Mouse (Mus musculus): ENCODE results near the gene Serpinb6b. TPM values are rescaled to one million over a fixed set of nuclear protein-coding genes. Genes with fewer than 3 reads are reported as not detected.

The Serpinb6b gene
- 4.4 TPM for polyA plus RNA-seq (2017; shearing (Covaris generic))

DNA sequence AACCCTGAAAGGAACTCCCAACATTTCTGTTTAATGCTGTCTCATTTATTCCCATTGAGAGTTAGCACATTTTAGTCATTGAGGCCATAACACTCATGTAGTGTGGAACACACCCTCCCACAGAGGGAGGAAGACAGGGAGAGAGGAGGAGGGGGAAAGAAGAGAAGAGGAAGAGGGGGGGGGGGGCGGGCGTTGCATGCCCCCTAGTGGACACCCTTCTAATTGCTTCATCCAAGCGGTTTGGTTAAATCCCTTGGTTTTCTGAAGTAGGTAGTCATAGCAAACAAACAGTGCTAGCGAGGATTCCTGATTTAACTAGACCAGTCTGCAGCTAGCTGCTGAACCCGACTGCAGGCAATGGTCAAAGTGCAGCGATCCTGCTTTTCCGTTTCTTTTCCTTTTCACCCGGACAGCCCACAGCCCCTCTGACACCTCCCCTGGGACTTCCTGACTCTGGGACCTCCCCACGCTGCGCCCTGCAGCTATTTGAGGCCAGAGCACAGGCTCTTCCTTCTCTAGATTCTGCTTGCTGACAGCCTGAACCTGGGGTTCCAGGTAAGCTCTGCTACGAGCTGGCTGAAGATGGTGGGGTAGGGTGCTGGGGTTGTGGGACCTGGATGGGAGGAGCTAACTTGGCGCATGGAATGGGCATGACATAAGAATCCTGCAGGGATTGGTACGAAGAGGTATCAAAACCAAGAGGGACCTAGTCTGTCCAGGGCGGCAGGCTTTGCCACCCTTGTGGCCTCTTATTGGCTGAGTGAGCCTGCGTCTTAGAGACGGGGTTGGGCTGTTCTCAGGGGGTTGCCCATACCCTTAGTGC lies at the start of gene Serpinb6b:
Serpinb6b (plus strand) TSS at position 221 of the 823 bp plus-strand sequence.

DNA sequence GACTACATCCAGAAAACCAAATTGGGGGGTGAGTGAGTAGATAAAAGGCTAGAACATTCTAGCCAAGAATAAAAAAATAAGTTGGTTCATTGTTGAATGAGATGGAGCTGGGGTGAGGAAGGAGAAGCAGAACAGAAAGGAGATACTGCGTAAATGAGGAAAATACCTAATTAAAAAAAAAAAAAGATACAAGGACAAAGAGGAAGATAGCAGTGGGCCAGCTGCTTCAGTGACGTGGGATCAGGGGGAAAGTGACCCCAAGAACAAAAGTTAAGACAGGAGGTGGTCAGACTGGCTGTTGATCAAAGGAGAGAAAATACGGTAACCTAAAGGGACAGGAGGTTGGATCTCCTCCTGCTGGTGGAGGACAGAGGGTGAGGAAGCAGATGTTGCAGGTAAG lies 37.9 kb downstream of the Serpinb6b start, which contains the start of gene Serpinb9:
Serpinb9 (plus strand) TSS at position 301 of the 400 bp plus-strand sequence.

DNA sequence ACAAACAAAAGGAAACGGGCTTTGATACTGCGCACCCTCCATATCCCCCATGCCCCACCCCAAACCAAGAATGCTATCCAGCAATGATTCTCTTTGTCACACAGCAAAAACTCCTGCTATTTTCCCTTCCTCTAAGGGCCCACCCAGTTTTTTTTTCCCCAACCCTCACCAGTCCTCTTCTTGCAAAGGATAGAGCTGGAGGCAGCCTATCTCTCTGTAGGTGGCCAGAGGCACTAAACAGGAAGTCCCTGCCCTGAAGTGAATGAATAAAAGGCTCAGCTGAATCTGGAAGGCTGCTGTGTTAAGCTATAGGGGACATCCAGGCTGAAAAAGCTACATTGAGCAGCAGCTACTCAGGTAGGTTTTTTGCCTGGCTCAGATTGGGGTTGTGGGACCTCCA lies 62.2 kb downstream of the Serpinb6b start, which contains the start of gene Serpinb9b:
Serpinb9b (plus strand) TSS at position 173 of the 400 bp plus-strand sequence.

Other genes with a start within 250 kb of the Serpinb6b start
- gene Mylk4, start 181.3 kb upstream of the Serpinb6b start, polyA plus RNA-seq (2017; shearing (Covaris generic)): not detected
- 61.3 TPM for gene Wrnip1, start 163.2 kb upstream of the Serpinb6b start, polyA plus RNA-seq (2017; shearing (Covaris generic))
- not detected for gene D930007J09Rik, start 162.4 kb upstream of the Serpinb6b start, polyA plus RNA-seq (2017; shearing (Covaris generic))
- not detected for gene Serpinb1a, start 114.0 kb upstream of the Serpinb6b start, polyA plus RNA-seq (2017; shearing (Covaris generic))
- not detected for gene Serpinb1c, start 67.0 kb upstream of the Serpinb6b start, polyA plus RNA-seq (2017; shearing (Covaris generic))
- 7.1 TPM for gene Serpinb9, start 38.0 kb downstream of the Serpinb6b start, polyA plus RNA-seq (2017; shearing (Covaris generic))
- 0.17 TPM for gene Serpinb9b, start 62.2 kb downstream of the Serpinb6b start, polyA plus RNA-seq (2017; shearing (Covaris generic))
- gene Serpinb1b, start 113.4 kb downstream of the Serpinb6b start, polyA plus RNA-seq (2017; shearing (Covaris generic)): not detected
- not detected for gene Serpinb9c, start 194.5 kb downstream of the Serpinb6b start, polyA plus RNA-seq (2017; shearing (Covaris generic))
- not detected for gene Serpinb9d, start 227.8 kb downstream of the Serpinb6b start, polyA plus RNA-seq (2017; shearing (Covaris generic))